Mouse (Mus musculus): Measurements from ENCODE around the gene Gan.

The Gan gene

DNA sequence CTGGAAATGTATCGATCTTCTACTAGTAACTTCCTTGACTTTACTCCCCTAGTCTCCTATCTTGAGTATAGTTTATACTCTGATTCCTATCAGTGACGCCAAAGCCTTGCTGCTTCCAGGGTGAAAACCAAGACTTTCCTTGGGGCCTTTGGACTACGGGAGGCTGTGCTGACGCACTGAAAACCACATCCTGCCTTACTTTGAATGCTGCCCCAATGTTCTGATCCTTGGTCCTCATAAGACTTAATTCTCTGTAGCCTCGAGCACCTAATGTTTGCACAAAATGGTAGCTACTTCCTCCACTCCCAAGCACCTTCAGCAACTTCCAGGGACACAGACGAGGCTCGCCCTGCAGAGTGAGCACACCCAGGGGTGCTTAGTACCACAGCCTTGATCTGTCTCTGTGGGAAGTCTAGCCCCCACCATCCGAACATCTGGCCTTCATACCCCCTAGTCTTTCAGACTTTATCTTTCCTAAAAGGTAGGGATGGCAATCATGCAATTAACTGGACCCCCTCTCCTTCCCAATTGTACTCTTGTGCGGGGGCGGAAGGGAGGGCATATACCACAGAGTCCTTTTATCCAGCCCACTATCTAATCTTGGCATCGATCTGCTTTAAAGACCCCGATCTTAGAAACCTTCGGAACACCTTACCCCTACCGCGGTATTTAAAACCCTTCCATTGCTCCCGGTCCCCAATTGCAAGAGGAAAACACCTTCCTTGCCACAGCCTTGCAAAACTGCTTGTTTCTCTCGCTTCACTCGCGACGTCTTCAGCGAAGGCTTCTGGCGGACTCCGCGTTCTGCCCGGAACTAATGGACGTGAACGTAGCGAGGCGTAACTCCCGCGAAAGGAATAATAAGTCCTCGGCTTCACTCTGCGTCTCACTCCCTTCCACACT, 818 bp upstream of the Gan start:
- DNase-seq (ENCODE audit: low read depth, low spot score), result no peak

- peak; percentile 99 for DNase-seq (ENCODE audit: low read depth, low spot score)
Observed at GRCm38 (mm10) chr8:117157769-117158091, 205 bp upstream of the Gan start.

DNA sequence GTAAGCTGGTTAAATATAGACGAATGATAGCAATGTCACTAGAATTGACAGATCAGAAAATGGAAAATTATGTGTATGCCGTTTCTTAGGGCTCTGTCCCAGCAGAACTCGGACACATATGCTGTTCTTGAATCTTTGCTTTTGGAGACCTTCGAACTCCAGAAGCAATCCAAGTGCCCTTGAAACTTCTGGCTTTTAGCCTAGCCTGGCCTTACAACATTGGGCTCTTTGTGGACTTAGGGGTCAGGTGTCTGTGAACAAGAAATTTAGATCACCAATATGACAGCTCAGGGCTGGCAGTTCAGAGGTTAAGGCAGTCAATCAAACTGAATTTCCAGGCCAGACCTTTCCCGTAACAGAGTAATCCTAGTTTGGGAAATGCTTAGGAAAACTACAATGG, 1.1 kb downstream of the Gan start:
- no peak for DNase-seq (ENCODE audit: low read depth, low spot score)

DNA sequence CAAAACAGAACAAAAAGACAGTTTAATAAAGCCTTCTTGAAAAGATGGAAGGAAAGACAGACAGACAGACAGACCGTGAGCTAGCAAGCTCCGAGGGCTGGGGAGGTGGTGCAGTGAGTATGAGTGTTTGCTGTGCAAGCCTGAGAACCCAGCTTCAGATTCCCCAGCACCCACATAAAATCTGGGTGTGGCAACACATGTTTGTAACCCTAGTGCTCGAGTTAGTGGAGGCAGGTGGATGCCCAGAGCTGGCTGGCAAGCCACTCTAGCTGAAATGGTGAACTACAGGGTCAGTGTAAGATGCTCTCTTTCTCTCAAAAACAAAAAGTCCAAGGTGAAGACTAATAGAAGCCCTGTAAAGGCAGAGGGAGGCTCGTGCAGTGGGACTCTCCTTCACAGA, 7.0 kb downstream of the Gan start:
- no peak for DNase-seq (ENCODE audit: low read depth, low spot score)

DNA sequence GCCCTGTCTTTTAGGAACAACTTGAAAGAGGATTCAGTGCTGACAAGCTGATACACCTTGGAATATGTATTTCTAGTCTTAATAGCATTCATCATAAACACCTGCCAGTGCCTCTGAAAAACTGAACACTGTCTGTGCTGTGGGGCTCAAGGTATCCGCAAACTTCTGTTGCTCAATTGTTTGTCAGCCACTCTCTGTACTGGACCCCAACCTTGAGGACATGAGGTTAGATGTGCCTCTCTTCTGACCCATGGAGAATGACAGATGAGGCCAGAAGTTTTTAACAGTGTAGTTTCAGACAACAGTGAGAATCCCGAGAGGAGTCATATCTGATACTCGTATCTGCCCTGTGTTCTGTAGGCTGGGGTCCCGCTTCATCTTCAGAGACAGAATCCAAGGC, 7.6 kb downstream of the Gan start:
- no peak for DNase-seq (ENCODE audit: low read depth, low spot score)

DNA sequence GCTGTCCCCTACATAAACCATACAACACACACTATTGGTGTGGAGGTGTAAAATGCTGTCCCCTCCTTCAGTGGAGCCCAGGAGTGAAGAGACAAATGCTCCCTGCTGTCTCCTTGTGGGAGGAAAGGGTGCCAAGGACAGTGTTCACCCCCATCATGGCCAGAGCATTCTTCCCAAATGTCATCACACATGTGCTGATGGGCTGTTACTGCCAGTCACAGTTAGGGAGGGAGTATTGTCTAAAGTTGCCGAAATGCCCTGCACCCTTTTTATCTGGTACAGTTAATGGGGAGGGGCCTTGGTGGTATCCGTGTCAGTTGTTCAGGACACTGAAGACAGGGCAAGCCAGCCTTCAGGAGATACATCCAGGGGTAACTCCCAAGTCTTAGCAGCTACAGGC, 8.6 kb downstream of the Gan start:
- no peak for DNase-seq (ENCODE audit: low read depth, low spot score)

GRCm38 (mm10) chr8:117167243-117167883, 9.4 kb downstream of the Gan start:
- no peak for DNase-seq (ENCODE audit: low read depth, low spot score)

DNA sequence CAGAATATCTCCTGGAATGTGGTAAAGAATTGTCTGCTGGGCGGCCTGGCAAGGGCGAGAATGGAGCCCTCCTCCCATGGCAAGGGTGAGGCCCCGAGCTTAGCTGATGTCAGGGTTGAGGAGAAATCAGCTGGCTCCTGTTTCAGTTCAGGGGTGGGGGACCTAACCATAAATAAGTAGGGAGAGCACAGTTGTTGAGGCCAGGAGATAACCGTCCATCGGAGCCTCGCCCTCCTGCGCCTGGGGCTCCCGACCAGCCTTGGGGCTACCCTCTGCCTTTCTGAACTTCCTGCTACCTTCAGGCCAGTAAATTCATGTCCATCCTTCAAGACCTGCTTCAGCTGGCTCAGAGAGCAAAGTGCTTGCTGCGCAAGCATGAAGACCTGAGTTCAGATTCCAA, 10.4 kb downstream of the Gan start:
- DNase-seq (ENCODE audit: low read depth, low spot score), result no peak

DNA sequence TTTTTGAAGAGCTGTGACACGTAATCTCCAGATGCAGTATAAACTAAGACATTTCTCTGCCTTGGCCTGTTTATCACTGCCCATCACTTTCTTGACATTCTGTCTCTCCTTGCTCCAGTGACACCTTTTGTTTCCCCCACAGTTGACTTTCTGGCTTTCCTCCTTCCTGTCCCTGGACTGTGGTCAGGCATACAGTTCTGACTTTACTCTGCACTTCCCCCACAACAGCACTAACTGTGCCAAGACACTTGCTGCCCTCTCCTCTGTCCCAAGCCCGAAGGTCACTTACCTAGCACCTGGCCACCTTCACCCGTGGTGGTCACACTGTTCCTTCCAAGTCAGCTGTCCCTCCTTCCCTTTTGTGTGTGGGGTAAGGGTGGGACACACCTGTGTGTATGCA, 13.9 kb downstream of the Gan start:
- no peak for DNase-seq (ENCODE audit: low read depth, low spot score)

GRCm38 (mm10) chr8:117172904-117173303, 15.0 kb downstream of the Gan start:
- peak; percentile 41 for DNase-seq (ENCODE audit: low read depth, low spot score)

DNA sequence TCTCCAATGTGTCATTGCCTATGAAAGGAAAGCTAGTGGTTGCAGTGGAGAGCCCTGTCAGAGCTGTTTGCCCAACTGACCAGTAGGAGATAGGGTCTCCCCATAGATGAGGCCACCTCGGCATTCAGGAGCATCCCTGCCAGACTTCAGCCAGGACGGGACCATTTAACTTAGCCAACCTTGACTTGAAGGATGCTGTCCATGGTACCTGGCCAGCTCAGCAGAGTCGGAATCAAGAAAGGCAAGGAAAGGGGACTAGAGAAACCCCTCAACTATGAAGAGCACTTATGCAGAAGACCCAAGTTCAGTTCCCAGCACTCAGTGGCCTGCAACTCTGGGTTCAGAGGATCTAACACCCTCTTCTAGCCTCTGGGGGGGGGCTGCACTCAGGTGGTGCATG, 15.8 kb downstream of the Gan start:
- no peak for DNase-seq (ENCODE audit: low read depth, low spot score)

DNA sequence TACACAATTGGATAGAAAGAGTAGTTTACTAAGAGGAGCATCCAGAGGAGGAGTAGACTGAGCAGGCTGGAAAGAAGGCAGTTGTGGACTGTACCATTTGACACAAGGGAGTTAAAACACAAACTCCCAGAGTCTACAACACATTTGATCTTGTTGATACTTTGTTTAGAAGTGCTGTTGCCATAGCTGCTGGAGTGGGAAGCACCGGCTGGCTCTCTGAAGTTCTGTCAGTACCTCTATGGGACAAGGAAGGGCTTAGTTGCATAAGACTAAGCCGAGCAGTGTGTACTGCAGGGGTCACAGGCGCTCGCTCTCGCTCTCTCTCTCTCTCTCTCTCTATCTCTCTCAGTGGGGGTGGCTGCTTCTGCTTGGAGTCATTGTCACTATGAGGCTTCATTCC, 16.6 kb downstream of the Gan start:
- peak; percentile 31 for DNase-seq (ENCODE audit: low read depth, low spot score)

DNA sequence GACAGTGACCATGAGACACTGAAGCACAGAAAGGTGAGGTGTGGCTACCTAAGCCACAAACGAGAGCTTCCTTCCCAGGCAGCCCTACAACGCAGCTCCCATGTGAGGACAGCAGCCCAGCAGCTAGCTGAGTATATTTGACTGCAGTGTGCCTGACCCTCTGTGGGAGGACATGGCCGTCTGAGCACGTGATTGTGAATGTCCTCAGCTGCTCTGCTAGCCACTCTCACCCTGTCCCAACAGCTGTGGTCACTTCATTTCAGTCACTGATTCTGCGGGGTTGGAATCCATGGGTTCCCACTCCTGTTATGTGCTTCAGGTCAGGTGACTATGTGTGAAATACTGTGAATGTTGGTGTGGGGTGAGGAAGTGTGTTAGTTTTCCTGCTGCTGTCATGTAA, 18.4 kb downstream of the Gan start:
- DNase-seq (ENCODE audit: low read depth, low spot score), result no peak

- no peak for DNase-seq (ENCODE audit: low read depth, low spot score)
Observed at GRCm38 (mm10) chr8:117177236-117177635, 19.3 kb downstream of the Gan start.

- no peak for DNase-seq (ENCODE audit: low read depth, low spot score)
Observed at GRCm38 (mm10) chr8:117178039-117178438, 20.1 kb downstream of the Gan start.

DNA sequence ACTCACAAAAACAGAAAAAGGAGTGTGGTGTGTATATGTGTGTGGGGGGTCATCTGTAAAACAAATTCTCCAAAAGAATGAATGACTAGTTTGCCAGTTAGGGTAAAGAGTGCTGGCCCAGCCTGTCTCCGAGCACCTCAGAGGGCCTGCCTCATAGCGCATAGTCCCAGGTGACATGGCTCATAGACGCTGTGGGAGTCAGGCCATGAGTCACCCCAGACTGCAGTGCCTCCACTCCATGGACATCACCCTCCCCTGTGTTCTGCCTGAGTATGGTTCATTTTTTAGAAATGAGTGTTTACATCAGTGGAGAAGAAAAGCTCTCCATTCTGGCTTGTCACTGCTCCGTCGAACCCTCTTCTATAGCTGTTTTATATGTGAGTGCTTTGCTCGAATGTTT, 20.7 kb downstream of the Gan start:
- peak; percentile 59 for DNase-seq (ENCODE audit: low read depth, low spot score)

GRCm38 (mm10) chr8:117182746-117183145, 24.8 kb downstream of the Gan start:
- no peak for DNase-seq (ENCODE audit: low read depth, low spot score)

DNA sequence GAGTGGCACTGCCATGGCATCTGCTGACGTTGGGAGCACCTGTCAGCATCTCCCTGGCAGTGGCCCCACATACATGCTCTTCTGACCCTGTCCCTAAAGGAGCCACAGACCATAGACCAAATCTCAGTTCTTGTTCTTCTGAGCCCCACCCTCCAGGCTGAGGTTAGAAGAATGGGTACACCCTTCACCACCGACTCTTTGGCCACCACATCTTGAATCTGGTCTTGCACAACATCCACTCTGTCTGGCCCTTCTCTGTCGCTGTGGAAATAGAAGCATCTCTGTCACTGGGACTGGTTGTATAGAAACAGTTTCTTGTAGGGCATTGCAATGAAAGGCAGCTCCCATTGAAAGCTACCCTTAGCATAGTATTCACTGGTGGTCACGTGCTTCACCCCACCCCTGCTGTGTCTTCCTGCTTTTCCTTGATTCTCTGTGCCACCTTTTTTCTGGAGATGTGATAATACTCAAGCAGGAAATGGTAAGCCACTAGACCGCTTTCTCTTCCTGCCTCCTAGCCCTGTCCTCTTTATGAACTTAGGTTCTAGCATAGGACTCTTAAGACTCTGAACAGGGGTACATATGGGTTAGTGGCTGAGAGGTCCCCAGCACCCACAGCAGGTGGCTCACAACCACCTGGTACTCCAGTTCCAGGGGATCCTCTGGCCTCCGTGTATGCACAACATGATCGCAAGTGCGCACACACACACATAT, 25.9 kb downstream of the Gan start:
- DNase-seq (ENCODE audit: low read depth, low spot score), result no peak

DNA sequence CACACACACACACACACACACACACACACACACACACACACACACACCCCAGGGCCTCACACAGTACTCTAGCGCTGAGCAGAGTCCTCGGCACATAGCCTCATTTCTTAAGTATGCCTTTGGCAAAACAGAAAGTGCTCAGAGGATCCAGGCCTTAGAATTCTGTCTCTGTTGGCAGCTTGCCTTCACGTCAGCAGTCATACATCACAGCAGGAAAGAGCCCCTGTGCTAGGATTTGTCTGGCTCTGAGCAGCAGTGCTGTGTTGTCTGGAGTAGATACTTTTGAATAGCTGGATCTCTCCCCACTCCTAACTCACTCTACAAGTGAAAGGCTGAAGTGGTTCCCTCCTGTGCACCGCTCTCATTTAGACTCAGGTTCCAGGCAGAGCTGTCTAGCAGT, 36.4 kb downstream of the Gan start:
- peak; percentile 67 for DNase-seq (ENCODE audit: low read depth, low spot score)

GRCm38 (mm10) chr8:117196593-117196992, 38.7 kb downstream of the Gan start:
- no peak for DNase-seq (ENCODE audit: low read depth, low spot score)

- DNase-seq (ENCODE audit: low read depth, low spot score), result no peak
Observed at GRCm38 (mm10) chr8:117197551-117197950, 39.6 kb downstream of the Gan start.

DNA sequence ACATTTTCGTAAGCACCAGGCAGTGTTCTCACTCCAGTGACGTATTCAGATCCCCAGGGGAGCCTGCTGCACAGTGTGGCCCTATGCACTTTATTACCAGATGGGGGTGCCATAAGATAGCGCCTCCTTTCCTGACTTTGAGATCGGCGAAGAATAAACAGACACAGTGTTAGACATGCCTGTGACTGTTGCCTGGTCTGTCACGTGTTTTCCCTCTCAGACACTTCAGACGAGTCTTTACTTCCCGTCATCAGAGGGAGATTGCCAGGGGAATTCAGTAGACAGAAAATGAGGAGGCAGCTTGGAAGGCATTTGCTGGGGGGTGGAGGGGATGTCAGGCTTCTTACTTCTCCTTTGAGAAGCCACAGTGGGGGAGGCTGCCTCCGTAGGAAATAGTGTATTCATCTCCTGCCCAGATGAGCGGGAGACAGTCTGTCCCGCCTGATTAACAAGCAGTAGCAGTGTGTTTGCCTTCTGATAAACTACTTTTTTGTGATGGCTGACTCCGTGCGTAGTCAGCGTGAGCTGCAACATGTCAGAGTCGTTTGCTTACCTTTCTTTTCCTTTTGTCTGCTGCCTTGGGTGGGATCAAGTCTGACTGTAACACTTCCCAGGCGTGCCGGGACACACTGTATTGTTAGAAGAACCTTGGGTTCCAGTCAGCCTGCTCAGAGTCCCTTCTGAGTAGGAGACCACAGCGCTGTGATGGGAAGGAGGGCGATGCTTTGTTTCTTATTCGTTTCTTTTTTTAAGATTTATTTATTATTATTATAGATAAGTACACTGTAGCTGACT, 40.4 kb downstream of the Gan start:
- peak; percentile 86 for DNase-seq (ENCODE audit: low read depth, low spot score)
